Mouse (Mus musculus): ENCODE results near the gene Rps21.

DNA sequence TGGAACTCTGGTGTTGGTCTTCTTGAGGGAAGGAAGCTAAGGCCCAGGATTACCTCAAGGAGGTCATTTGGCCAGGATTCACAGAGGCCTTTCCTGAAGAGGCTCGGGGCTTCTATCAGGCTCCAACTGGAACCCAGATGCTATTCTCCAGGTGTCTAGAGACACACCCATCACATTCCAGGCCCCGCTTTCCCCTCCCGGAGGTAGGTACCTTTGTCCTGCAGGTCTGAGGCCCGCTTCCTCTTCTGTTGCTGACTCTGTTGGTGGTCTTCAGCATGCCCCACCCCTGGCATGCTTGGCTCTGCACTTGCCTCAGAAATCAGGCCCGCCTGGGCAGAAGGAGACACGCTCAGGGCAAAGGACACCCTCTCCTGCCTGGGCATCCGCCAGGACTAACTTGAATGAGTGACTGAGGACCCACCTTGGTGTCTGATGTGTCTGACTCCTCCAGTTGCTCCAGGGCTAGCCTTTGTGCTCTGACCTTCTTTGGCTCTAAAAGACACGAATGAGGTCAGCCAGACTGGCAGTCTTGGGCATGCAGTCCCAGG lies 20.7 kb downstream of the Rps21 start:
- TF ChIP-seq CTCF (IDR thresholded peaks at IDR 0.05; ENCODE audit: borderline replicate concordance, extremely low read depth, insufficient read depth, insufficient read length) = no peak
- no peak for TF ChIP-seq POLR2A (IDR thresholded peaks at IDR 0.05; ENCODE audit: borderline replicate concordance, extremely low read depth, insufficient read depth, insufficient read length, poor library complexity, severe bottlenecking)
